Mouse (Mus musculus) neural tube, embryonic 15.5 days (tissue): ENCODE measurements around the gene Exosc7. TPM values are rescaled to one million over a fixed set of nuclear protein-coding genes. Genes with fewer than 3 reads are reported as not detected.
A peak's percentile ranks its signal among the peaks of the same experiment; 100 is the strongest.

Experiments
- ATAC-seq: fragments of 200-750 bp; cut with Nextera tagmentation; 2 replicates; pipeline ENCODE4 v1.8.0; 2017; ENCODE audit warnings: mild to moderate bottlenecking, moderate TSS enrichment, moderate library complexity; ENCODE audit not compliant: low FRiP score
- H3K27ac ChIP-seq: fragments of 300-500 bp; sonication (generic); replicated peaks from 2 replicates; pipeline ENCODE4 v1.5.1; 2015; ENCODE audit warnings: mild to moderate bottlenecking, inconsistent platforms
- H3K27me3 ChIP-seq: fragments of 300-500 bp; sonication (generic); replicated peaks from 2 replicates; pipeline ENCODE4 v1.6.1; 2015; ENCODE audit warnings: inconsistent platforms
- H3K36me3 ChIP-seq: fragments of 300-500 bp; sonication (generic); 2 replicates; pipeline ENCODE4 v1.6.1; 2015; ENCODE audit warnings: inconsistent platforms
- H3K4me1 ChIP-seq: fragments of 300-500 bp; sonication (generic); 2 replicates; pipeline ENCODE4 v1.6.1; 2015; ENCODE audit warnings: inconsistent platforms
- H3K4me2 ChIP-seq: fragments of 300-500 bp; sonication (generic); 2 replicates; pipeline ENCODE4 v1.6.1; 2015; ENCODE audit warnings: inconsistent platforms, mild to moderate bottlenecking, moderate library complexity
- H3K4me3 ChIP-seq: fragments of 300-500 bp; sonication (generic); replicated peaks from 2 replicates; pipeline ENCODE4 v1.5.1; 2015; ENCODE audit warnings: mild to moderate bottlenecking, inconsistent platforms
- H3K9ac ChIP-seq: fragments of 300-500 bp; sonication (generic); replicated peaks from 2 replicates; pipeline ENCODE4 v1.6.1; 2015; ENCODE audit warnings: mild to moderate bottlenecking, inconsistent platforms
- H3K9me3 ChIP-seq: fragments of 300-500 bp; sonication (generic); replicated peaks from 2 replicates; pipeline ENCODE4 v1.6.1; 2016; ENCODE audit warnings: inconsistent platforms
- WGBS: fragments of 180-500 bp; shearing (Covaris S2); methylation state at CpG from one replicate; pipeline ENCODE4 v1.1.7; 2015; ENCODE audit warnings: mixed read lengths; 5-methylcytosine and 5-hydroxymethylcytosine counted together
- polyA plus RNA-seq: library from polyadenylated mRNA; unstranded; fragments of >200 nt; fragmentation: Nextera tagmentation; extraction: Ambion mirVana; gene quantifications from 2 replicates; pipeline ENCODE4 v1.2.1, GENCODE M21; 2015

Gene Exosc7
- polyA plus RNA-seq, 1 experiment from 2014 or later: 77.1 TPM

DNA sequence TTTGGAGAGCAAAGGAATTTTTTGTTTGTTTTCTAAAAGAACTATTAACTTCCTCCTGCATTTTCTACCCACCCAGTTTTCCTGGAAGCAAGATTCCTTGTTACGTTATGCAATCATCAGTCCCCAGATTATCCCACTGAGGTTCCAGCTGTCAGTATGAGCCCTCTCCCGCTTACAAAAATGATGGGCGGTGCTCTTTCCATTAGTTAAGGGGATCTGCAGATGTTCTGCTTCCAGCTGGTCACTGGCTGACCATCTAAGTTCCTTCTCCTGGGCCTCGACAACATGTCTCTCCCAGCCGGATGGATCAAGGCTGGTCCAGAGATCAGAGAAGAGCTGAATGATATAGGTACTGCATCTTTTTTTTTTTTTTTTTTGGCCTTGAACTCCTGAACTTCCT is 35.4 kb downstream of the Exosc7 start:
- no peak for ATAC-seq
- Histone ChIP-seq H3K36me3 (peaks cover 16% of the 10 kb centered on the region), H3K4me1 (no peaks in the 10 kb centered on the region), H3K9me3 (0 out of 2 replicates have a peak, but pooled peaks cover 2% of the 10 kb centered on the region), H3K4me2 (no peak overlapping the region), H3K9ac (no peak overlapping the region), H3K27ac (no peak overlapping the region), H3K27me3 (no peaks in the 10 kb centered on the region), H3K4me3 (no peak overlapping the region)
- WGBS: 85% methylated on average over 5 of the region's 5 CpGs

DNA sequence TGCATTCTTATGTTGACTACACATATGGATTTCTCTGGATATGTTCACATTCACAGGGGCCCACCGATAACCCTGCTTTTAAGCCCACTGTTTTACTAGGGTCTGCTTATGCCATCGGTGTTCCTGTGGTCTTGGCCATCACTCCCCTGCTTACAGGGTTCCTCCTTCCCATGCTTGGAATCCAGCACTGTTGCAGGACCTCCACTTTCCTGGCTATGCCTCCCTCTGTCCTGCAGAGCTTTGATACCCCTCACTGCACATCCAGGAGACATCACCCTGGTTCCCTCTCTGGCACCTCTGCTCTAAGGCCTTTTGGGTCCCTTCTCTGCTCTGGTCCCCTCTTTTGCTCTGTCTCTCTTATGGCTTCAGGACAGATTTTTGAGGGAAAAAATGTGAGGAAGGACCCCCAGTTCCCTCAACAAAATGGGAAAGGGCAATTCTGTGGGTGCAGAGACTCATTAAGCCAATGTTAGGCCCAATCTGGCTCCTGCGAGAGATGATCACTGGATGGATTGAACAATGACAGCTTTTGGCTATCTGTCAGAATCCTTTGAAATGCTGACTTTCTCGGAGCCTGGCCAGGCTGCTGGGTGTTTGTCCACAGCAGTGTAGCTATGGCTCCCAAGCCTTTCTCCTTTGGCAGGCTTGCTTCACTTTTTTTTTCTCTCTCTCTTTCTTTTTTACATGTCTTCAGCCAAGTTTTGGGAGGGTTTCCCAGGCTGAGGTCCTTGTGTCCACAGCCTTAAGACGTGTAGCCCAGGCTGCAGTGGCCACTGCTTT is 37.4 kb downstream of the Exosc7 start, which contains the start of gene Clec3b:
Gene Clec3b (plus strand): TSS at position 706 of the 780 bp plus-strand sequence.
- Histone ChIP-seq H3K9ac (no peak within 1 kb of the TSS), H3K4me2 (no peak within 1 kb of the TSS), H3K27ac (no peak within 1 kb of the TSS), H3K27me3 (no peaks in the 10 kb centered on the region), H3K36me3 (peaks cover 4% of the 10 kb centered on the region; the same call in 1 of the 2 replicates), H3K4me3 (no peak within 1 kb of the TSS), H3K4me1 (no peaks in the 10 kb centered on the region), H3K9me3 (no peaks in the 10 kb centered on the region)
- ATAC-seq: no peak
- WGBS: 78% methylated on average over 5 of the region's 5 CpGs

DNA sequence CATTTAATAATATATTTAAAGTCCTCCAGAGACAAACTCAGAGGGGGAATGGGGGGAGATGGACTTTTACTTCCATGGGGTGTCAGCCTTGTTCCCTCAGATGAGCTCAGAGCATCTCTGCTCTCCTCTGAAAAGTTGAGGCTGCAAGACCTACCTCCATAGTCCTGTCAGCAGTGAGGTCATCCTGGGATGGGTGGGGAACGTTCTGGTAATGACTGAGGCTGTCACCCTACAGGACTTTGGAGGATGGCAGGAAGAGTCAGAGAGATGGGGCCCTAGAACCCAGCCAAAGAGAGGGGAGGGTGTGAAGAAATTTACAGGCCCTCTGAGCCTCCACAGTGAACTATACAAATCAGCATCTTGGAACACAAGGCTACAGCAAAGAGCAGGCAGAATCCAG is 38.5 kb downstream of the Exosc7 start:
- WGBS: 54% methylated on average over 1 of the region's 1 CpGs
- no peaks in the 10 kb centered on the region for H3K27me3 ChIP-seq
- H3K36me3 ChIP-seq: no peaks in the 10 kb centered on the region
- H3K9me3 ChIP-seq: no peaks in the 10 kb centered on the region
- no peak for ATAC-seq
- H3K4me1 ChIP-seq: no peaks in the 10 kb centered on the region
- H3K4me3 ChIP-seq: no peak overlapping the region
- H3K4me2 ChIP-seq: no peak overlapping the region
- H3K27ac ChIP-seq: no peak overlapping the region
- H3K9ac ChIP-seq: no peak overlapping the region

DNA sequence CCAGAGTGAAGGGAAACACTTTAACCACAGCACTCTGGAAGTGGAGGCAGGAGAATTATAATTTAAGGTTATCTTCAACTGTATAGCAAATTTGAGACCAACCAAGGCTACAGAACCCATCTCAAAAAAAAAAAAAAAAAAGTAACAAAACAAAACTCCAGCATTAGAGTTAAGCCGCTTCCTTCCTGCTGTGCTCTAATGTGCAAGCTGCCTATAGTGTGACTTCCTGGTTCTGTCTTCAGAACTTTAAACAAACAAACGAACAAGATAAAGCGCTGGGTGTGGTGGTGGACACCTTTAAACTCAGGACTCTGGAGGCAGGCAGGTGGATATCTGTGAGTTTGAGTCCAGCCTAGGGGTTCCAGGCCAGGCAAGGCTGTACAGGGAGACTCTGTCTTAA is 39.0 kb downstream of the Exosc7 start:
- Histone ChIP-seq H3K4me3 (no peak overlapping the region), H3K36me3 (no peaks in the 10 kb centered on the region), H3K4me2 (no peak overlapping the region), H3K4me1 (no peaks in the 10 kb centered on the region; the same call in 1 of the 2 replicates), H3K9me3 (no peaks in the 10 kb centered on the region), H3K9ac (no peak overlapping the region), H3K27ac (no peak overlapping the region), H3K27me3 (no peaks in the 10 kb centered on the region)
- WGBS: 83% methylated on average over 3 of the region's 3 CpGs
- no peak for ATAC-seq

DNA sequence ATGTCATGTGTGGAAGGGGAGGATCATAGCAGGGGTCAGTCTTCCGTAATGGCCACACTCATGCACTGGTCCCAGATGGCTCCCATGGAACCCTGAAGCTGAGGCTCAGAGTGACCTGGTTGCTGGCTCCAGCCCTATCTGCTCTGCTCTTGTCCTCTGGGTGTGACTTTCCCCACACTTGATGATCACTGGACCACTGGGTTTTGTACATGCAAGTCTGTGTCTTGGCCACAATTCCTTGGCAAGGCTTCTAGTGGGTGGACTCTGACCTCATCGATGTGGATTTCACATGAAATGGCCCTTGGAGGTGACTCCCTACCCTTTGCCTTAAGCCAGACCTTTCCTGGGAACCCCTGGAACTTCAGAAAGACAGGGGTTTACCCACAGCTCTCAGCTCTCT is 40.1 kb downstream of the Exosc7 start:
- Histone ChIP-seq H3K9me3 (no peaks in the 10 kb centered on the region), H3K27me3 (no peaks in the 10 kb centered on the region), H3K4me1 (no peaks in the 10 kb centered on the region; the same call in 1 of the 2 replicates), H3K36me3 (no peaks in the 10 kb centered on the region), H3K4me2 (no peak overlapping the region), H3K4me3 (no peak overlapping the region), H3K27ac (no peak overlapping the region), H3K9ac (no peak overlapping the region)
- ATAC-seq: no peak
- 91% methylated on average over 2 of the region's 2 CpGs for WGBS

DNA sequence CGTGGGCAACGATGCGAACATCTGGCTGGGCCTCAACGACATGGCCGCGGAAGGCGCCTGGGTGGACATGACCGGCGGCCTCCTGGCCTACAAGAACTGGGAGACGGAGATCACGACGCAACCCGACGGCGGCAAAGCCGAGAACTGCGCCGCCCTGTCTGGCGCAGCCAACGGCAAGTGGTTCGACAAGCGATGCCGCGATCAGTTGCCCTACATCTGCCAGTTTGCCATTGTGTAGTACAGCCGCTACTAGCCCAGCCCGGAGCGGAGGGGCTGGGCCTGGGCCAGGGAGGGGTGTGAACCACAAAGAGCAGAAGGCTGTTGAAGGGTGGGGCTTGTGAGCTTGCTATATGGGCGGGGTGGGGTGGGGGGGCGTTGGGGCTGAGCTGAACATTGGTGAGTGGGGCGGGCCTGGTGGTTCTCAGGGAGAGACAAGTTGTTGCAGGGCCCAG is 43.9 kb downstream of the Exosc7 start:
- no peaks in the 10 kb centered on the region for H3K36me3 ChIP-seq
- no peaks in the 10 kb centered on the region for H3K9me3 ChIP-seq
- H3K27me3 ChIP-seq: no peaks in the 10 kb centered on the region
- WGBS: 39% methylated on average over 30 of the region's 30 CpGs
- 0 out of 2 replicates have a peak overlapping the region, but pooled peaks have one; percentile 13 for H3K4me3 ChIP-seq
- H3K4me2 ChIP-seq: peak overlapping the region; percentile 35
- no peak for ATAC-seq
- no peak overlapping the region for H3K9ac ChIP-seq
- H3K4me1 ChIP-seq: no peaks in the 10 kb centered on the region; the same call in 1 of the 2 replicates
- no peak overlapping the region for H3K27ac ChIP-seq

DNA sequence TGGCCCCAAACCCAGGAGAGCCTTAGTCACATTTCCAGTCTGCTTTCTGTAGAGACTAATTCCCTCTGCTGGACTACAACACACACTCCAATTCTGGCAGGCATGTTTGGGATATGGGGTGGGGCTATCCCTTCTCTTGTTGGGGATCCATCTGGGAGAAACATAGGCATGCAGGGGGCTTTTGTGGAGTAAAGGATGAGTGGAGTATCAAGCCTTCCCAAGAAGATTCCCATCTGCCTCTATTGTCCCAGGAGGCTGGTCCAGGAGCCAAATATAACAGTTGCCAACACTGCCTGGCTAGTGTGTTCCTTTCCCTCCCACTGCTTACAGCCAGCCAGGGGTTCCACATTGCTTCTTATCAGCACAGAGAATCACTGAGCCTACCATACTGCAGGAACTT is 44.7 kb downstream of the Exosc7 start:
- Histone ChIP-seq H3K36me3 (no peaks in the 10 kb centered on the region), H3K27ac (no peak overlapping the region), H3K4me2 (no peak overlapping the region), H3K9me3 (no peaks in the 10 kb centered on the region), H3K27me3 (no peaks in the 10 kb centered on the region), H3K4me3 (no peak overlapping the region), H3K9ac (no peak overlapping the region), H3K4me1 (no peaks in the 10 kb centered on the region; the same call in 1 of the 2 replicates)
- ATAC-seq: no peak

DNA sequence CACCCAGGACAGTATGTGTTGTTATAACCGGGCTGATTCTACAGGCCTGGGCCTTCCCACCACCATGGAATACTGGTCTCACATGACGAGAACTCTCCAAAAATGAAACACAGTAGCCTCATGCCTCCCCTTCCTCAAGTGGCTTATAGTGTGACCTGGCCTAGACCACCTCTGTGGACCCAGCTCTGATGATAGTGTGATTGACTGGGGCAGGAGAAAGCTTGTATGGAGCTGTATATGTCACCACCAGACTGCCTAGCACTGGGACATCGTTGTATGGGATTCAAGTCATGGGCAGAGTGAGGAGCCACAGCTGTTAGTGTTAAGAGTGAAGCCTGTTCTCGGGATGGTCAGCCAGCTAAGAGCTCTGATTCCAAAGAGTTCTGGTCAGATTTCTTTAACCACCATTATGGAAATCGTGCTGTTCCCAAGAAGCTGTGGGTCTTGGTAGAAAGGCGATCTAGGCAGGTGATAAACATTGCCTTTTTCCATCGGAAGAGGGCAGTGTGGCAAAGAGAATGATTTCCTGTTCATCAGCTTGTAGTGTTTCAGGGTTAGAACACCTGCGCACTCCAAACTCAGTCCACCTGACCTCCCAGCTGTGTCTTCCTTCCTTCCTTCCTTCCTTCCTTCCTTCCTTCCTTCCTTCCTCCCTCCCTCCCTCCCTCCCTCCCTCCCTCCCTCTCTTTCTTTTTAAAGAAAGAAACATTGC is 45.3 kb downstream of the Exosc7 start:
- Histone ChIP-seq H3K9me3 (no peaks in the 10 kb centered on the region), H3K4me2 (no peak overlapping the region), H3K4me1 (no peaks in the 10 kb centered on the region; the same call in 1 of the 2 replicates), H3K9ac (no peak overlapping the region), H3K4me3 (no peak overlapping the region), H3K36me3 (no peaks in the 10 kb centered on the region), H3K27ac (no peak overlapping the region), H3K27me3 (no peaks in the 10 kb centered on the region)
- no peak for ATAC-seq
- WGBS: 58% methylated on average over 8 of the region's 8 CpGs

DNA sequence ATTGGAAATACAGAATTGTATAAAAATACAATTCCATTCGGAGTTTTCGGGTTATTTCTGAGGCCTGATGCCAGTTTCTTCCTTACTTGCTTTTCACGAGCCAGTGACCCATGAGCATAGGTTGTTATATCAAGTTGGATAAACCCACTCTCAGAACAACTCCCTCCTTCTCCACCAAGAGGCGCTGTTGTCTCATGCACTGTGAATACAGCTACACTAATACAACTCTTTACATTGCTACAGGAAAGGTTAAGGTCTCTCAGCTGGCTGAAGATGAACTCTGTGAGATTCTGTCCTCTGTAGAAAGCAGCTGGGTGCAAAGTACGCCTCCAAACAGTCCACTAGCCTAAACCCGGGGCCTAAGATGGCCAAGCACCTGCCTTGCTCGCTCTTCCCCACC is 46.3 kb downstream of the Exosc7 start:
- Histone ChIP-seq H3K4me2 (no peak overlapping the region), H3K36me3 (no peaks in the 10 kb centered on the region), H3K4me1 (no peaks in the 10 kb centered on the region; the same call in 1 of the 2 replicates), H3K27ac (no peak overlapping the region), H3K9ac (no peak overlapping the region), H3K4me3 (no peak overlapping the region), H3K9me3 (no peaks in the 10 kb centered on the region), H3K27me3 (no peaks in the 10 kb centered on the region)
- ATAC-seq: peak; percentile 57; the same call in 1 of the 2 replicates
- WGBS: 72% methylated on average over 7 of the region's 7 CpGs

DNA sequence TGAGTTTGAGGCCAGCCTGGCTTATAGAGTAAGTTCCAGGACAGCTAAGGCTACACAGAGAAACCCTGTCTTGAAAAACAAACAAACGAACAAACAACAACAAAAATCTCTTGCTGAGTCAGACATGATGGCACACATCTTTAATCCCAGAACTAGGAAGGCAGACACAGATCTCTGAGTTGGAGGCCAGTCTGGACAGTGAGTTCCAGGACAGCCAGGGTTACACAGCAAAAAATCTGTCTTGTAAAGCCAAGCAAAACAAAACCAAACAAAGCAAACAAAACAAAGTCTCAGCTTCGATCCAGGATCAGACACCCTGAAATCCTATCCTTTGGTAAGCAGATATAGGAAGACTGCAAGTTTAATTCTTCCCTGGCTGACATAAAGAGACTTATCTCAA is 48.8 kb downstream of the Exosc7 start:
- Histone ChIP-seq H3K27ac (no peak overlapping the region), H3K9me3 (no peaks in the 10 kb centered on the region), H3K4me1 (no peaks in the 10 kb centered on the region; the same call in 1 of the 2 replicates), H3K4me2 (no peak overlapping the region), H3K9ac (no peak overlapping the region), H3K4me3 (no peak overlapping the region), H3K36me3 (no peaks in the 10 kb centered on the region), H3K27me3 (no peaks in the 10 kb centered on the region)
- ATAC-seq: no peak
- 75% methylated on average over 2 of the region's 2 CpGs for WGBS

DNA sequence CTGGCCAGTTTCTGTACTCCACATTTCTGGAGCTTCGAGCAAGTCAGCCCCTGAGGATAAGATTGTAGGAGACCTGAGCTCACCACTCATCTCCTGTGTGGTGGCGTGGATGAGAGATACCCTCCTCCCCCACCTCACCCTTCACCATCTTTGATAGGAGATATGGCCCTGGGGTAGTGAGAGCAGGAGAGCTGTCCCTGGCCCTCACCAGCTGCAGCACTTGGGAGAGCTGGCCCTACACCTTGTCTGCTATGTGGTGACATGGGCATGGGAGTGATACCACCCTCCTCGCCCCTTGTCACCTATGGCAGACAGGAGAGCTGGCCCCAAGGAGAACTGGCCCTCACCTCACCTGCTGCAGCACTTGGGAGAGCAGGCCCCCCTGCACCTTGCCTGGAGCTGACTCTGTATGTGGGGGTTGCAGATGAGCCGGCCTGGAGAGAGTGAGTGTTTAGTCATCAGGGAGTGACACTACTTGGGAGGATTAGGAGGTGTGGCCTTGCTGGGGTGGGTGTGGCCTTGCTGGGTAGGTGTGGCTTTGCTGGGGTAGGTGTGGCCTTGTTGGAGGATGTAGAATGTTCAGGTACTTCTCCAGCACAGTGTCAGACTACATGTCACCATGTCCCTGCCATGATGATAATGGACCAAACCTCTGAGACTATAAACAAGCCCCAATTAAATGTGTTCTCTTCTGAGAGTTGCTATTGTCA is 50.1 kb downstream of the Exosc7 start:
- Histone ChIP-seq H3K9me3 (no peaks in the 10 kb centered on the region), H3K4me3 (no peak overlapping the region), H3K9ac (no peak overlapping the region), H3K36me3 (no peaks in the 10 kb centered on the region), H3K27ac (no peak overlapping the region), H3K27me3 (no peaks in the 10 kb centered on the region), H3K4me1 (no peaks in the 10 kb centered on the region), H3K4me2 (no peak overlapping the region)
- ATAC-seq: no peak
- 92% methylated on average over 4 of the region's 4 CpGs for WGBS
